Mouse (Mus musculus) cerebral cortex, adult 2 months (tissue): ENCODE measurements around the gene Pnrc2.

Source experiments
- WGBS: fragments of 180-500 bp; shearing (Covaris S2); methylation state at CpG from one replicate; pipeline ENCODE4 v1.1.7; 2018; 5-methylcytosine and 5-hydroxymethylcytosine counted together

The Pnrc2 gene

GRCm38 (mm10) chr4:135824254-135824653 is 49.4 kb downstream of the Pnrc2 start:
- 67% methylated on average over 8 of the region's 8 CpGs for WGBS

GRCm38 (mm10) chr4:135823298-135823697 is 50.4 kb downstream of the Pnrc2 start:
- WGBS = 47% methylated on average over 2 of the region's 2 CpGs

DNA sequence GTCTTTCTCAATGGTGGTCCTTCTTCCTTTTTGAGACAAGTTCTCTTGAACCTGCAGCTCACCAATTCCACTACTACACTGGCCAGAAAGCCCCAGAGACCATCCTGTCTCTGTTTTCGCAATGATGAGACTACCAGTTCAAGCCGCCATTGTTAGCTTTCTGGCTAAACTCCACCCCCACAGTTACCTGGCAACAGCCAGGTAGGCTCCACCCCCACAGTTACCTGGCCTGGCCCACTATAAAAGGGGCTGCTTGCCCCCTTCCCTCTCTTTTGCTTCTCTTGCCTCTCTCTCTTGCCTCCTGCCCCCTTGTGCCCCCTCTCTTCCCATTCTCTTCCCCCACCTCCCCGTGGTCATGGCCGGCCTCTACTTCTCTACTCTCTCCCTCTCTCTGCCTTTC is 51.9 kb downstream of the Pnrc2 start:
- WGBS = 92% methylated on average over 4 of the region's 4 CpGs
